Mouse (Mus musculus) right cerebral cortex, postnatal 4 days (tissue): ENCODE data around the gene Cstad.

Experiments used
- DNase-seq: peaks from one replicate; pipeline ENCODE4 v3.0.0-alpha.2; 2022

The Cstad gene

DNA sequence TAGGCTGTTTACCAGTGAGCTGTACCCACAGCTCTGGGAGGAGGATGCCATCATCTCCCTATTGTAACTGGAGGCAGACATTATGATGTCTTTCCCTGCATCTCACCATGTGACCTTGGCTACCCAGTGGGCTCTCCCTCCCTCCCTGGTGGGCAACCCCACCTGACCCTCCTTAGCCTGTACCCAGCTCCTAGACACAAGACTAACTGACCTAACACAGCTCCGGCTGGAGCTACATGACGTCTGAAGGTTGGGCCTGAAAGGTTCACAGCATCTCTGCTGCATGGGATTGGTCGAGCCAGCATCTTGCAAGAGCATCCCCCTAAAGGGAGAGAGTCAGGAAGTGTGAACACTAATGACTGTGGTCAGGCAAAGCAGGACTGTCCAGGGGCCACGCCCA, 35.0 kb downstream of the Cstad start:
- DNase-seq: no peak

DNA sequence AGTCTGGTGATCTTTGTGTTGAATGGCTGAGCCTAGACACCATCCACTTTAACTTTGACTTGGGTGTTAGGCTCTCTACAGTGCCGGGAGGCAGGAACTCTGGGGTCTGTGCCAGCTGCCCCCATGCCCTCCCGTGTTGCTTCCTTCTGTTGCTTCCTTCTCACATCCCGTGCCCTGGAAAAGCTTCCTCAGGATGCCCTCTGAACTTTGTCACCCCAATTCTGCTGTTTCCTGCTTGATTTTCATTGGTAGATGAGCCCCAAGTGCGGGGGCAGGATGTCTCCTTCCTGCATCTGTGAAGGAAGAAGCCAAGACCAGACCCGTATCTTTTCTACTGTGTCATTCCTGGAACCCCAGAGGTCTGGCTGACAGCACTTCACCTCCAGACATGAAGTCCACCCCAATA, 41.4 kb downstream of the Cstad start:
- DNase-seq: no peak

DNA sequence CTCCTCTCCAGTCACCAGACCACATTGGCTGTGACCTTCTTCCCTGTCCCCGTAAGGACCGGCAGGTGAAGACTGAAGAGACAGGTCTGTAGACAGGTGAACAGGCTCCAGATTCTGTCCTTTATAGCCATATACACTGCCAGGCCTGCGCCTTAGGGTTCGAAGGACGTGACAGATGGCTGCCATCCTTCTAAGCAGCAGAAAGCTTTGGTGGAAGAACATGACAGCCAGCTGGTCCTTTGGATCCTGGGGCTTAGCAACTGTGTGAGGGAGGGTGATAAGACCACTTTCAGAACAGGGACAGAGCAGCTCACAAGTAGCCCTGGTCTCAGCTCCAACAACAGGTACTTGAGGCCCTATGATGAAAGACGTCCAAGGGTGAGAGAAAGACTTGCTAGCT, 43.2 kb downstream of the Cstad start:
- DNase-seq: no peak

DNA sequence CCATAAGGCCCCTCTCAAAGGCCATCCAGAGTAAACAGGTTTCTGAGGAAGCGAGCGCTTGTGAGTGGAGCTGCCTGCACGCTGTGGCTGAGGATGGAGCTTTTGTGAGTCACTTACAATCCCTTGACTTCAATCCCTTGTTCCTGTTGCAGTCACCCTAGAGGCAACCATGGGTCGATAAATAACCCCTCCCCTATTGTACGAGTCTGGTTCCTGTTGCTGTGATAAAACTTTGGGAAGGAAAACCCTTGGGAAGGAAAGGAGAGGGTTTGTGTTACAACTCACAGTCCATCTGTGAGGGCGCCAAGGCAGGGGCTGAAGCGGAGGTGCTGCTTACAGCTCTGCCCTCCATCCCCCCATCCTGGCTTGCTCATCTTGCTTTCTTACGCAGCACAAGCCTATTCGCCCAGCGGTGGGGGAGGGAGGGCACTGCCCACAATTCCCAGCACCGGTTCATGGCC, 45.2 kb downstream of the Cstad start:
- no peak for DNase-seq

DNA sequence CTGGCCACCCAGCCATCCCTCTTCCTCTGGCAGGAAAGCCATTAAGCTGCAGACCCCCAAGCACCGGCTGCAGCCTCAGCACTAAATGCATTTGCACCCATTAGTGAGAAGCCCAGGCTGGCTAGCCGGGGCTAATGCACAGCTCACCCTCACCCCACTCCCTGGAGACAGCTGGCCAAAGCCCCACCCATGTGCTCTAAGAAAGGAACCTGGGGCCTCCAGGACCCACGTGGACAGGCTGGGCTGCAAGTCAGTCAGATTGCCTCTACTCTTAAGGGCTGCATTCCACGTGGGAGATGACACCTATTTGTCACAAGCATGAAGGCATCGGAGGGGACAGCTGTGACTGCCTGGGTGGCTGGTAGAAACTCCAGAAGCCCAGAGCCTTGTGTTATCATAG, 48.0 kb downstream of the Cstad start:
- no peak for DNase-seq

DNA sequence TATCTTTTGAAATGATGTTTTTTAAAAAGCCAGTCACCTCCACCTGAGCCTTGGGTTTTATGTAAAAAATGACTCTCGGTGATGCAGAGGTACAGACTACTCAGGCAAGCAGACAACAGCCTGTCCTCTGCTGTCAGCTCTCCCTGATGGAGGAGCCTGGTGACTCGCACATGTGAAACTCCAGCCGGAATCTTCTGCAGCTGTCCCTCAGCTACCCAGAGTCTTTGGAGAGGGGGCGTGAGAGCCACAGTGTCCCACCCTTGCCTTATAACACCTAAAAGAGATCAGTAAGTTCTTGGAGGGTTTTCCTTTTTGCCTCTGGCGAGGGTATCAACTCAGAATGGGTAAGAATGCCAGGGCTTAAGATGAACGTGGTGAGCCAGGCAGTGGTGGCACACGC, 48.6 kb downstream of the Cstad start:
- no peak for DNase-seq

DNA sequence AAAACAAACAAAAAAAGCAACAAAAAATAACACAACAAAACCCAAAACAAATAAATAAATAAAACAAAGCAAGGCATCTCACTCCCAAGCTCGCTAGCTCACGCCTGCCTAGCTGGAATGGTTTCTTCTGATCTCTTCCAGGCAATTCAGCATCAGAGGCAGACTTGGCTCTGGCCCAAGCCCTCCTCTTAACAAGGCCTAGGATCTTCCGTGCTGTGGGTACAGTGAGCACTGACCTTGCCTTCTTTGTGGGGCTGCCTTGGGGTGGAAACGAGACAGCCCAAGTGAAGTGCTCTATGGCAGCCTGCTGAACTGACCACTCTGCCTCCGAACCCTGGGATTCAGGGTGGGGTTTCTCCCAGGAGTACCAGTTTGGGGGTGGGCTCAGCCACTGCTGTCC, 52.0 kb downstream of the Cstad start:
- DNase-seq: peak; percentile 81

DNA sequence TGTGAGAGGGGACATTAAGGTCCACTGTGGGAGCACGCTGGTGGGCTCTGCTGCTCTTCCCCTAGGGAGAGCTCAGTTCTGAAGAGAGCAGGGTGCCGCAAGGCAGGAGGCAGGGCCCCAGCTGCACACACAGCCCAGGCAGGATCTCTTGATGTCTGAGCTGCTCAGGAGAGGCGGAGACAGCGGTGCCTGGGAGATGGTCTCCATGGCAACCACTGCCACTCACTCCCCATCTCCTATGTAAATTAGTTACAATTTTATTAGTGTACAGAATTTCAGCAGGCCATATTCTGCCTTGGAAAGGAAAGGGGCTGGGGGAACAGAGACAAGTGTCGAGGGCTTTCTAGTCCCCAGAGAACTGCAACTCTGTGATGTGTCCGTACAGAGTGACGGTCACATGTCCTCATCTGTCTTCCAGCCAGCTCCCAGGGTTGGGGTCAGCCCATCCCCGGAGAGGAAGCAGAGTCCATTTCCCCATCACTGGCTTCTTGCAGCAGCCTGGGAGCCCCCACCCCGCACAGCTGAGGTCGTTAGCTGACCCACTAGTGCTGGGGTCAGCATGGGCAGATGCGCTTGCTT, 52.6 kb downstream of the Cstad start:
- DNase-seq: peak; percentile 71

DNA sequence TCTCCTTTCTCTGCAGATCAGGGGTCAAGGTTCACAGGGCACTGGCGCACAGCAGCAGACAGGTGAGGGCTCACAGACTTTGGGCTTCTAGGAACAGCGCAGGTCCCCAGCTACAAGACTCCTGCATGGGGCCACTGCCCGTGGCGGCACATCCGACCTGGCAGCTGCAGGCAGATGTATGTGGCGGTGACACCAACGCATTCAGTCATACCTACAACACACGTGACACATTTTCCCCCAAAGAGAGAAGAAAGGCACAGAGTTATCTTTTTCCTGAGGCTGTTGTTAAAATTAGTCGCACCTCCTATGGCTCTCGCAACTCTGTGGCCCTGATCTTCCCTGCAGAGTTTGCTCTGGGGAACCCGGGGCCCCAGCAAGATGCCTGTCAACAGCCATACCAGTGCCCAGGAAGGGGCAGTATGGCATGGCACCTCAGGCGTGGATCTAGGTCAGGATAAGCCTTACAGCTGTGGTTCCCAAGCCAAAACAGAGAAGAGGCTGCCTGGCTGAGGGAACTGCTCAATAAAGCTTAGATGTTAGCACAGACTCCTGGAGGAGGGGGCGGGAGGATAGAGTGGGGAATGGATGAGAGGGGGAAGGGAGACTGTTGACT, 53.1 kb downstream of the Cstad start:
- no peak for DNase-seq

DNA sequence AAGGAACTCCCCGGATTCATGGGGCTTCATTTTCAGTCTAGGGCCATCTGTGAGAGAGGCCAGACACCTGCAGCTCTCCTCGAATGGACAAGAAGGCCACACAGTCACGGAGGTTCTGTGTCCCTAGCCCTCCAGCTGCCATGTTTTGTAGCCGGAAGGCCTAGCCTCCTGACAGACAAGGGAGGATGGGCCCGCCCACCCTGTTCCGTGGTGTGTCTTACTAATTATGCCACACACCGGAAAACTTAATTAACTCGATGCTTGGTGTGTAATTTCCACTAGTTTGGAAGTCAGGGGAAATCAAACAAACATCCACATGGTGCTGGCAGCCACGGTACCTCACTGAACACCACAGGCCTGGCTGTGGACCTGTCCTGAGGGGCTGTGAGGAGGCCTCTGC, 55.4 kb downstream of the Cstad start:
- DNase-seq: no peak

DNA sequence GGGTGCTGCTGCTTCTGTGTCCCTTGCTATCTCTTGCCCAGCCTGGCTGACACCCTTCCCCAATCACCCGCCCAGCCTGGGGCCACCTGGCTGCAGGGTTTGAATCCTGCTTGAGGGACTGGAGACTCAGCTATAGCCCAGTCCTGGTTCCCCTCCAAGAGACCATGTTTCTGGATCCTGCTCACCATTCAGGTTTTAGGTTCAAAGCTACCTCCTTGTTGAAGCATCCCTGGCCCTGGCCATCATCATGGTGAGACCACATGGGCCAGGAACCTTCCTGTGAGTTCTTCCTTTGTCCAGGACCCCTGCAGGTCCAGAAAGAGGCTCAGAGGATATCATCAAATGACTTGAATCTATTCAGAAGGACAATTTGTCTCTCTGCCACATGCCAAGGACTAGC, 57.0 kb downstream of the Cstad start:
- DNase-seq: no peak

DNA sequence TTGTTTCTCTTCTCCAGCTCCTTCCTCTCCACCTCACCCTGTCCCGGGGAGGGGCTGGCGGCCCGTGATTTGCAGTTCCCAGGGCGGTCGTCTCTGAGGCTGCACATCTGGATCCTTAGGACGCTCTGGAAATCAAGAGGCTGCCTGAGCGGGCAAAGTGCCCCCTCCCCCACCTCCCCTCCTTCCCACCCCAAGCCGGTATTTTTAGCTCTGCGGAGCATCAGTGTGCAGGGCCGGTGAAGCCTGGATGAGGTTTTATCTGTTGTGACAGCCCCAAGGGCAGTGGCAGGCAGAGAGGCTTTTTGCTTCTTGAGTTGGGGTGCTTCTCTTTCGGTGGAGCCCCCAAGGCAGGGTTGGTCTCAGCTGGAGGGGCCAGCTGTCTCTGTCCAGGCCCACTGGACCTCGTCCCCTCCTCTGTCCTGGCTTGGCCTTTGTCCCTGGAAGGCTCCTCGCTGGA, 57.8 kb downstream of the Cstad start:
- DNase-seq: no peak

DNA sequence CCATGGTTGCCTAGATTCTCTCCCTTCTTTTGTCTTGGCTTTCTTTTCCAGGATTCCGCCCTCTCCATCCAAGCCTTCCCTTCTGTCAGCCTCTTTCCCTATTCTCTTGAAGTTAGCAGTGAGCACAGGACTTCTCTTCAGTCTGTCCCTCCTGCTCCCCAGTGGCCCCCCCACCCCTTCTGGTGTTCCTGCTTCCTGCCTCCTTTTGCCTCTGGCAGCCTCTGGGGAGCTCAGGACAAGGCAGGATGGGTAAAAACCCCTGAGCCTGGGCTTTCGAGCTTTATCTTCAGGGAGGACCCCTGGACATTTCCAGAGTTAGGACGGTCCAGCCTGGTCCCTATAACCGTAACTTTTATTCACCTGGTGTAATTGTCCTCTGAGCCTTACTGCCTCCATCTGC, 58.2 kb downstream of the Cstad start:
- no peak for DNase-seq

DNA sequence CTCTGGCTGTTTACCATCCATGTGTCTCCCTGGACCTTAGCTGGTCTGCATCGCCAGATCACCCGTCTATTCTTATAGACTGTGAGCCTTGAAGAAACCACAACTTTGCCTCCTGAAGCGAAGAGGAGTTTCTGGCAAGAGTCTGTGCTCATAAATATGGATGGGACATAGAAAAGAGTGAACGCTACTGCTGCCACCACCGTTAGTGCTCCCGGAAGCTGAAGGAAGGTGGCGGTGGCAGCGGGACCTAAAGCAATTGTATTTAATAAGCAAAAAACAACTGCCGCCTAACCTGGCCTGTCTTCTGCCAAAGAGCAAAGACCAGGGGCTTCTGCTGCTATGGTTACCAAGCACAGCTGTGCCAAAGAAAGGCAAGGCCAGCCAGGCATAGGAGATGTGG, 59.3 kb downstream of the Cstad start:
- DNase-seq: no peak

DNA sequence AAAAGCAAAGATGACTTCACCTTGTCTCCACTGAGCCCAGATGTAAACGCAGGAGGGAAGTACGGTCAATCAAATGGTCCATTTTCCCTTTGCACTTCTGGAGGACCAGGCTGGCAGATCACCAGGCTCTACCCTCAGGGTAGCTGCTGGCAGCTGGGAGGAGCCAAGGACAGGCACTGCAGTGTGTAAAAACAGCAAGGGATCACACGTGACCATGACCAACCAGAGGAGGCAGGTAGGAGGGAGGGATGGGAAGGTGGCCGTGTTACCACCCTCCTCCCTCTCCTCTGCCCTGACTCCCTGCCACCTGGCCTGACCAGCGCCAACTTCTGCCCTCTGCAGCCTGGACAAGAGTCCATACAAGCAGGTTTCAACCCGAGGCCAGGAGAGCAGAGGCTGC, 59.7 kb downstream of the Cstad start:
- DNase-seq: no peak

DNA sequence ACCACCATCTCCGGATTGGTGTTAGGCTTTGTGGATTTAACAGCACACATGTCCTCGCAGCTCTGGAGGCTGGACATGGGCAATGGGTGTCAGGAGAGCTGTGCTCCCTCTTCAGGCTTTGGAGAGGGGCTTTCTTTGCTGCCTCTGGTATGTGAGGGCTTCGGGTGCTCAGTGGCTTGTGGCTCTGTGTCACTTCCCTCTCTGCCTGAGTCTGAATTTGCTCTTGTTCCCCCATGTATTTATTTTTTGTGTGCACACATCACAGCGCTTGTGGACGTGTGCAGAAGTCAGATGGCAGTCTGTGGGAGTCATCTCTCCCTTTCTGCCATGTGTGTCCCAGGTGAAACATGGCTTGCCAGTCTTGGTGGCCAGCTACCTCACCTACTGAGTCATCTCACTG, 60.9 kb downstream of the Cstad start:
- no peak for DNase-seq

DNA sequence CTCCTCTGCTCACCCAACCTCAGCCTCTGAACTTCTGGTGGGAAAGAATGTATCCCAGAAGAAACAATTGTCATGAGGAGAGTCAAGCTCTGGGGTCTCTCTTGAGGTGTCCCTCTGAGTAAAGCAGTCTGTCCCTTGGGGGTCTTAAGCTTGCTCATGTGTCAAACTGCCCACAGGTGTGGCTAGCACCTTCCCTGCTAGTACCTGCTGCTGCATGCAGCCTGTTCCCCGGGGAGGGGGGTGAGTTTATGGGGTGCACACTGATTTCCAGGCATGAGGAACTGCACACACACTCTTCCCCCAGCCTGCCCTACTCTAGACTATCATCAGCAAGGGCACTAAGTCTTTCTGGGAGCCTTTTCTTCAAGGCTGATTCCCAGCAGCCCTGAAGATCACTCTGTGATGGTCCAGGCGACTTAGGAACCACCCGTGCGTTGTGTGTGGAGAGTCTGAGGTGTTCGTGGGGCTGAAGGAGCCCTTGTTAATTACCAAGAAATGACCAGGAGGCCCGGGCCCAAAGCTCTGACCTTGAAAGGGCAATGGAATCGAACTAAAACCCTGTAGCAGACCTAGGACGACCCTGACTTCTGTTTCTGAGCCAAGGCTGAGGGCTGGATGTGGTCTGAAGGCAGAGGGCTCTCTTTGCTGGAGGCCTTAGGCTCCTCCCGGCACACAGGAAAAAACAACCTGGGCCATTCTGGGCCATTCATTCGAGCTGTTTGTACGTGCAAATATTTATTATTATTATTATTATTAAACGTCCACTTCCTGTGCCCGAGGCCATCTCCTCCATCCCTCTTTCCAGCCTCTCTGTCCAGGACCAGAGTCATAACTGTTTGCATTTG, 62.1 kb downstream of the Cstad start:
- no peak for DNase-seq

DNA sequence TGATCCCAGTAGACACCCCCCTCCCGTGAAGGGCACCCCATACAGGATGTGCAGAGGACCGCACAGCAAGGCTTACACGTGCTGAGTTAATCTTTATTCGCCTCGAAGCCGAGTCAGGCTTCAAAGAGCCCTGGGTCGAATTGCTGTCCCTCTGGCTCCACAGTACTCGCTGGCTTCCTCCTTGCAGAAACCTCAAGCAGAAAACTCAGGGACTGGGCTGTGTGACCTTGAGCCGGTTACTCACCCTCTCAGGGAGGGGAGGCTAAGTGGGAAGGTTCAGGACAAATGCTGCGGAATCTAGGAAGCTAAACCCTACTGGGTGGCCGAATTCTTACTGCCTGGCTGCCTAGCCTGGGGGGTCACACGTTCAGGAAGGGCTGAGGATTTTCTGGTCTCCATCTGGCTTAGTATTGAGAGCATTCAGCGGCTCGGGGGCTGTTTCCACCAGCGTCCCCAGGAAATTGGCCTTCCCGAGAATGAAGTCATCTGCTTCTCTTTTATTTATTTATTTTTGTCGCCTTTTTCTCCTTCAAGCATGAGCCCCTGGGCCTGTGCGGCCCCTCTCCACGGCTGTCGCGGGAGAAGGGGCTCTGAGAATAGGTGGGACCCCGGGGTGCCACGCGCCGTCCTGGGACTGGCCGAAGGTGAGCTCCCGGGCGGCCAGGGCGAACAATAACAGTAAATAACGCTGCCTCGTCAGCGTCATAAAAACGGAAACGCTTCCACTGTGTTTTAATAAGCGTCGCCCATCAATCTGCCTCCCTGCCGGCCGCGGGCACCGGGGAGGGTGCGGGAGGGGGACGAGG, 63.0 kb downstream of the Cstad start:
- DNase-seq: peak; percentile 47

DNA sequence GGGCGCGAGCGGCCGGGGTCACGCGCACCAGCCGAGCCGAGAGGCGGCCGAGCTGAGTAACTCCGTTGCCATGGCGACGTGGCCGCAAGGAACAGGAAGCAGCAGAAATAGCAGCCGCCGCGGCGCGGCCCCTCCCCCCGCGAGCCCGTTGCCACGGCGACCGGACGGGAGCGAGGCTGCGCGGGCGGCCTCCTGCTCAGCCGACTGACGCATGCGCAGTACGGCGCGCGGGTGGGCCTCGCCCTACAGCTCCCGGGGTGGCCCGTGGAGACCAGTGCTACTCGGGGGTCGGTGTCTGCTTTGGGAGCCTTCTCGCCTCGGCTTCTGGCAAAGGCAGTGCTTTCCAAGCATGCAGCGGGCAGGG, 63.6 kb downstream of the Cstad start:
- DNase-seq: peak; percentile 100
